Mouse (Mus musculus): ENCODE measurements around the gene Klf13. TPM values are rescaled to one million over a fixed set of nuclear protein-coding genes. Genes with fewer than 3 reads are reported as not detected.

The Klf13 gene
- total RNA-seq, 2 experiments from 2014 or later, result 16.7 to 29.4 TPM

- no peak for ATAC-seq (replicated peaks; ENCODE audit: low FRiP score, poor library complexity, severe bottlenecking)
Observed at GRCm38 (mm10) chr7:63912234-63912810, 26.4 kb downstream of the Klf13 start.

- ATAC-seq (replicated peaks; ENCODE audit: low FRiP score, poor library complexity, severe bottlenecking), result no peak
Observed at GRCm38 (mm10) chr7:63911383-63912233, 27.1 kb downstream of the Klf13 start.

DNA sequence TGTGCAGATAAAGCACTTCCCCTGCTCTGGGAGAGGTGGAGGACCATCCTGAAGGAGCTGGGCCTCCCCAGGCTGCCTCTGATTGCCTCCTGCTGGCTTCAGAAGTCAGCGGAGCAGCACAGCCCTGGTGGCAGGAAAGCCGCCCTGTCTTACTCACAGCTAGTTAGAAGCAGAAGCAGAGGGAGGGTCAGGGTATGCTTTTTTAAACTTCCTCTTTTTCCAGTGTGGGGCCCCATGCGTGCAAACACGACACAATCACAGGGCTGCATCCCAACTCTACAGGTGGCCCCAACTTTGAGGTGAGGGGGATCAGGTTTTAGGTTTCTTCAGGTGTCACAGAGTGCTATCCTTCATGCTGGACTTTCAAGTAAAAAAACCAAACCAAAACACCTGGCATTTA is 27.8 kb downstream of the Klf13 start:
- ATAC-seq (replicated peaks; ENCODE audit: low FRiP score, poor library complexity, severe bottlenecking), result no peak

GRCm38 (mm10) chr7:63910225-63910624 is 28.5 kb downstream of the Klf13 start:
- ATAC-seq (replicated peaks; ENCODE audit: low FRiP score, poor library complexity, severe bottlenecking), result no peak

GRCm38 (mm10) chr7:63908496-63909285 is 30.0 kb downstream of the Klf13 start:
- no peak for ATAC-seq (replicated peaks; ENCODE audit: low FRiP score, poor library complexity, severe bottlenecking)

DNA sequence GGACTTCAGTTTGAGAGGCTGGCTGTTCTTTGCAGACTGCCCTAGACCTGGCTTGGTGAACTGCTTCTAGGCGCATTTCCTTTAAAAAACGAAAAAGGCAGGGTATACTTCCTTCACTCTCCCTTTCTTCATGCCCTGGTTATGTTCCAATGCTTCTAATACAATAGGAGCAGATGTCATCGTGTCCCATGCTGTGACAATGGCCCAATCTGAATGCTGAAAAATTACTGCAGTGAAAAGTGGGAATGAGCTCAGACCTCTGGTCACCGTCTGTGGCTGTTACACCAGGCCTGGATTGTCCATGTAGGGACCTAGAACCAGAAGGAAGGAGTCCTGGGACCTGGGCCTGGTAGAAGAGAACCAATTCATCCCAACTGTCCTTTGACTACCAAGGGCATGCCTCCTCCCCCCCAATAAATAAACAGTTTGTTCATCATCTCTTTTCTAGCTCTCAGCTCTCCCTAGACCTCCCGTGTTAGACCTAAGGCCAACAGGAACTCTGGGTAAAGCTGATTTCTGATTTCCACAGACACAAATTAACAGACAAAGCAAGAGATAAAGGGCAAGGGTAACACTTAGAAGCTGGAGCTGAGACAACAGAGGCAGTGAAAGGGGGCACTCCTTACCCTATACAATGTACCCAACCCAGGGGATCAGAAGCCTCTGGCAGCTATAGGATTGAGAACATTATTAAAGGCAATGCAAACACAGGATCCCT is 30.8 kb downstream of the Klf13 start:
- no peak for ATAC-seq (replicated peaks; ENCODE audit: low FRiP score, poor library complexity, severe bottlenecking)

DNA sequence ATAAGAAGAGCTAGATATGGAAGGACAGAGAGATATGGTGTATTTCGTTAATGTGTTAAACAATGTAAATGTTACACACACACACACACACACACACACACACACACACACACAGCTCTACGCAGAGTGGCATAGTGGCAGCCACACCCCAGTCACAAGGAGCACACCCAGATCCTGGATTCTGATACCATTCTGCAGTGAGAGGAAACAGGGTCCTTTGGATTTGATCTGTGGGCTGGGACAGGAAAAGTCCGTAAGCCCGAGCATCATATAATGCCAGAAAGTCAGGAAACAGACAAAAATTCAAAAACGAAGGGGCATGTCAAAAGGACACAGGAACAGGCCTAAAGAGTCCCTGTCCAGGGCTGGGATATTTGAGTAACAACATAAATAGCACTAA is 33.1 kb downstream of the Klf13 start:
- ATAC-seq (replicated peaks; ENCODE audit: low FRiP score, poor library complexity, severe bottlenecking), result peak; percentile 56; the same call in 1 of the 2 replicates

DNA sequence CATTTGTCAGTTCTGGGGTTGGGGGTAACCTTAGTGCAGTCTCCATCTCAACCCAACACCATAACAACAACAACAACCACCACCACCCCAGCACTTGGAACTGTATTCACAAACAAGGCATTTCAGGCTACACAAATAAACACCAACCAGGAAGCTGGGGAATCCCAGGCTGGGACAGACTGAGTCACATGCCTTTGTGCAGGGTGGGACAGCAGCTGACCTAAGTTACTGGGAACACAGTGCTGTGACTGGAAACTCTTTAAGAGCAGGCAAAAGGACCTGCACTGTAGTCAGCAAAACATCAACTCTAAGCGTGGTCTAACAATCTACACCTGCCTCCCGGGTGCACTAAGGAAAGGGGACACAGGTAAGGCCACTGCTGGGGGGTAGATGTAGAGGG is 33.5 kb downstream of the Klf13 start:
- 0 out of 2 replicates have a peak, but pooled peaks have one; percentile 31 for ATAC-seq (replicated peaks; ENCODE audit: low FRiP score, poor library complexity, severe bottlenecking)

DNA sequence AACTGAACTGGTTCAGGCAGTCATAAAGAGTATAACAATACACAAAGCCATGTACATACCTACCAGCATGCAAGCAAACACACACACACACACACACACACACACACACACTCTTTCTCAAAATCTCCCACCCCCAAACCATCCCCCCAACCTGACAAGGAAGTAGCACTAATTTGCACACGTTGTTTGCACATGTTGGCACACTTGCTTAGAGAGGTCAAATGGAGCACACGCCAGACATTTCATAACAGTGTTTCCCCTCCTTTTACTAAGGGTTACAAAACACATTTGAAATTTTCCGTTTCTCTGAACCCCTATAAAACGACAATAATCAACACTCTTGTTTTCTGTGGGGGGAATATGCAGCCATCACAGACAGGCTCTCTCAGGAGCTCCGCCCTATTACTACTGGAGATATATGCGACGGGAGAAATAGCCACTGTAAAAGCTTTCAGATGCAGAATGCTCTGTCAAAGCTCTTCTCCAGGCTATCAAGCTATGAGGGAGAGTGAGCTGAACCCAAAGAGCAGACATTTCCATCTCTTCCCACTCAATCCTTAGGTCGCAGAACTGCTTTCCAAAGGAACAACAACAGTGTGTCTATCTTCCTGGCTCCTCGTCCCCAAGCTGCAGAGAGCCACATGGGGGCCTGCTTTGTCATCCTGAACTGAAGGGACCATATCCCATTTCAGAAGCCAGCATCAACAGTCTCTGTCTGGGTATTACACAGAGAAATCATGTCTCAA is 34.9 kb downstream of the Klf13 start:
- ATAC-seq (replicated peaks; ENCODE audit: low FRiP score, poor library complexity, severe bottlenecking), result no peak

DNA sequence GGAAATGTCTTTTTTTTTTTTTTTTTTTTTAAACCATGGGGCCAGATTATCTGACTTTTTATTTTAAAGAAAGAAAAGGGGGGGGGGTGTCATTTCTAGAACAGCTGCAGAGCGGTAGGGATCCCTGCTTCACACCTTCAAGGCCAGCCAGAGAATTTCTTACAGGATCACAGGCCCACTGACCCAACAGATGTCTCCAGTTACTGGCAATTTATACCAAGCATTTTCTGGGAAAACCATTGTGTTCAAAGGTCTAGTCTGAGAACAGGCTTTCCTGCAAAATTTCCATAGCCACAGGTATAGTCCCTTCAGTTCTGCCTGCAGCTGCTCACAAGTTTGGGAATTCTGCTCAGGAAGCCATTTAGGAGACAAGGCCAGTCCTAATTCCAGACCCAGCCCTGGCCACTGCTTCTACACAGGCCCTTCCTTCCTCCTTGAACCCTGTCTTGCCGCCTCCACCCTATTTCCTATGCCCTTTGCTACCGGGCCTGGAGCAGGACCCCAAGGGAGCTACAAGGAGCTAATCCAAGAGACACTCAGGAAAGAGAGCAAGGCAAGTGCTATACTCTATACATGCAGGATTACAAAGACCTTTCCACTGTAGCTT is 36.0 kb downstream of the Klf13 start:
- no peak for ATAC-seq (replicated peaks; ENCODE audit: low FRiP score, poor library complexity, severe bottlenecking)

GRCm38 (mm10) chr7:63901942-63902341 is 36.8 kb downstream of the Klf13 start:
- no peak for ATAC-seq (replicated peaks; ENCODE audit: low FRiP score, poor library complexity, severe bottlenecking)

GRCm38 (mm10) chr7:63901346-63901745 is 37.4 kb downstream of the Klf13 start:
- ATAC-seq (replicated peaks; ENCODE audit: low FRiP score, poor library complexity, severe bottlenecking), result no peak

DNA sequence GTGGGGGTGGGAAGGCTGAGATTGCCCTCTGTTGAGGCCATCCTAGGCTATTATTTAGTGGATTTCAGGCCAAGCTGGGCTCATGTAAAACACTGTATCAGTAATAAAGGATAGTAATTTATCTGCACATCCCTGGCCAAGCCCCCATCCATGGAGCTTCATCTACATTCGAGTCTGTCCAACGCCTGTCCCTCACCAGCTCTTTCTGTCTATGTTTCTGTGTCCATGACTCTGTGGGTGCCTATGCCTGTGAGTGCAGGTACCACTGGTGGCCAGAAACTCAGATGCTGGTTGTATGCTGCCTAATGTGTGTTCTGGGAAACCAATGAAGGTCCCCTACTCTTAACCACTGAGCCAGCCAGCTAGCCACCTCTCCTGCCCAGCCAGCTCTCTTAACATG is 38.3 kb downstream of the Klf13 start:
- ATAC-seq (replicated peaks; ENCODE audit: low FRiP score, poor library complexity, severe bottlenecking), result no peak

- ATAC-seq (replicated peaks; ENCODE audit: low FRiP score, poor library complexity, severe bottlenecking), result no peak
Observed at GRCm38 (mm10) chr7:63899925-63900324, 38.8 kb downstream of the Klf13 start.

- no peak for ATAC-seq (replicated peaks; ENCODE audit: low FRiP score, poor library complexity, severe bottlenecking)
Observed at GRCm38 (mm10) chr7:63898201-63898600, 40.5 kb downstream of the Klf13 start.

GRCm38 (mm10) chr7:63897655-63898054 is 41.1 kb downstream of the Klf13 start:
- ATAC-seq (replicated peaks; ENCODE audit: low FRiP score, poor library complexity, severe bottlenecking), result no peak

DNA sequence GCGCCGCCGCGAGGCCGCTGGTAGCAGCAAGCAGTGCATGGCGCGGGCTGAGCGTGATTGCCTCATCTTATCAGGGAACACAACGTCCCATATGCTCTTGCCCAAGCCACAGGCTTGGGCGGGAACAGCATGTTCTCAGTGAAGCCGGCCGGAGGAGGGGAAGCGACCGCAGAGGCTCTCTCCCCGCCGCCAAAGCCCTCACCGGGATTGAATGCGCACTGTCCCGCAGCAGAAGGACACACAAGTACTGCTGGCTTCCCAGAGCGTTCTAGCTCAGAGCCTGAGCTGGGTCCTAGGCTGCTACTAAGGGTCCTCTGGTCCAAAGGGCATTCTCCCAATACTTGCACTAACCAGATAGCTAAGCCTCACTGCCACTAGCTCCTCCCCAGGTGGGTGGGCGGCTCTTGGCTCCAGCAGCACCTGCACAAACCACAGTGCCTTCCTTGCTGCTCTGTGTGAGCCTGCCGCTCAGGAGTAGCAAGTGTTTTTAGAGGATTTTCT is 41.7 kb downstream of the Klf13 start:
- ATAC-seq (replicated peaks; ENCODE audit: low FRiP score, poor library complexity, severe bottlenecking), result peak; percentile 94

- ATAC-seq (replicated peaks; ENCODE audit: low FRiP score, poor library complexity, severe bottlenecking), result no peak
Observed at GRCm38 (mm10) chr7:63896276-63896967, 42.3 kb downstream of the Klf13 start.
